Mouse (Mus musculus): ENCODE measurements at regions not wholly inside any gene's neighbourhood (a gene's known extent, or its start where the extent isn't known, plus 50 kb on each side); places are given as distances from the start of the nearest gene placed in this dataset.

GRCm38 (mm10) chr9:63850316-63850693, 92.5 kb upstream of the Smad3 start:
- no peak for DNase-seq (ENCODE audit: low spot score)

- DNase-seq (ENCODE audit: low spot score) = no peak
Observed at GRCm38 (mm10) chr9:63849564-63850315, 91.9 kb upstream of the Smad3 start.

DNA sequence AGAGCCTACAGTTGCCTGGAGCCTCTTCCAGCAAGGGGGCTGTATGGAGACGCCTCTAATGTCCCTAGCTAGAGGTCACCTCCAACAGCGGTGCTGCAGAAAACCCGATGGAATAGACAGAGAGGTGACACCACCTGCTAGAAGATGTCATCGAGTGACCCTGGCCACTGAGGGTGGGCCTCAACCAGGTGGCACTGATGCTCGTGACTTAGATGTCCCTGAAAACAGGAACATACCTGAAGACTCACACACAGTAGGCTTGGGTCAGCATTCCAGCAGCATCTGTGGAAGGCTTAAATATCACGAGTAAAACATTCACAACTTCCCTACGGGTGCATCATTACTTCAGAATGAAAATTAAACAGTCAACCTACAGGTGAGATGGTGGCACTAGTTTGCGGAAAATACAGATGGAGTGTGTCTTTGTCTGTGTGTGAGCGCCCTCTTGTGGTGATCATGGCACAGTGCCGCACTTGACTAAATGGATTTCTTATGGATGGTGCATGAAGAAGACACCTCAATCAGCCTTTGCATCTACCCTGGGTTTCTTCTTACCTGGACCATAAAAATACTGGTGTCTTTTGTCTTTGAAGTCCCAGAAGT, 86.2 kb upstream of the Smad3 start:
- no peak for DNase-seq (ENCODE audit: low spot score)

DNA sequence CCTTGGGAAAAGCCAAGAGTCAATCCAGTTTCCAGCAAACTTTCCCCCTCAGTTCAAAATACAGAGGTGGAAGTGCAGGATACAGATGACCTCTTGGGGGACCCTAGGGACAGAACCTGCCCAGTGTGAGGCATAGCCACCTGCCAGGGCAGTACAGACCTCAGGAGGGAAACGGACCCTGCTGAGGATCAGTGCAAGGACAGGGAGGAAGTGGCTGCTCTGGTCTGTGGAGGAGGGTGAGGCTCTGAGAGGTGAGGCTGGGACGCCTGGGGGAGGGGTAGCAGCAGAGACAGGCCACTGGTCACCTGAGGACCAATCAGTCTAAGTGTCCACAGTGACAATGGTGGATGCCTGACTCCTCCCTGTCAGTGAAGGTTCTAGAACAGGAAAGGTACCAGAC, 85.6 kb upstream of the Smad3 start:
- no peak for DNase-seq (ENCODE audit: low spot score)

DNA sequence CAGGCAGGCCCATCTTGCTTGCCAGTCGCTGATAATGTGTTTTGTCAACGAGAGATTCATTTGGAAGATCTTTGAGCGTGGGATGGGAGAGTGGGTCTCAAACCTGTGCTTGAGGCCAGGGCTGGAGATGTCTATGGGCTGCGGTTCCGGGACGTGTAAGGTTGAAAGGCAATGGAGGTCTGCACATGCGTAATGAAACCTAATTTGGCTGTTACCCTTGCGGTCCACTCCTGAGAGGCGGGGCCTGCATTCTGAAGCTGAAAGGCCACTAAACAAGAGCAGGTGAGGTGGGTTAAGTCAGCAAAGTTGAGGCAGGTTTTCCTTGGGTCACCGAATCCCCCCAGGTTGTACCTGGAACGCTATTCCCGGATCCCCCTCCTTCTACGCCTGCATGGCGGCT, 83.3 kb upstream of the Smad3 start:
- no peak for DNase-seq (ENCODE audit: low spot score)

GRCm38 (mm10) chr9:63838996-63839772, 81.4 kb upstream of the Smad3 start:
- no peak for DNase-seq (ENCODE audit: low spot score)

- DNase-seq (ENCODE audit: low spot score) = no peak
Observed at GRCm38 (mm10) chr9:63837552-63837951, 79.8 kb upstream of the Smad3 start.

DNA sequence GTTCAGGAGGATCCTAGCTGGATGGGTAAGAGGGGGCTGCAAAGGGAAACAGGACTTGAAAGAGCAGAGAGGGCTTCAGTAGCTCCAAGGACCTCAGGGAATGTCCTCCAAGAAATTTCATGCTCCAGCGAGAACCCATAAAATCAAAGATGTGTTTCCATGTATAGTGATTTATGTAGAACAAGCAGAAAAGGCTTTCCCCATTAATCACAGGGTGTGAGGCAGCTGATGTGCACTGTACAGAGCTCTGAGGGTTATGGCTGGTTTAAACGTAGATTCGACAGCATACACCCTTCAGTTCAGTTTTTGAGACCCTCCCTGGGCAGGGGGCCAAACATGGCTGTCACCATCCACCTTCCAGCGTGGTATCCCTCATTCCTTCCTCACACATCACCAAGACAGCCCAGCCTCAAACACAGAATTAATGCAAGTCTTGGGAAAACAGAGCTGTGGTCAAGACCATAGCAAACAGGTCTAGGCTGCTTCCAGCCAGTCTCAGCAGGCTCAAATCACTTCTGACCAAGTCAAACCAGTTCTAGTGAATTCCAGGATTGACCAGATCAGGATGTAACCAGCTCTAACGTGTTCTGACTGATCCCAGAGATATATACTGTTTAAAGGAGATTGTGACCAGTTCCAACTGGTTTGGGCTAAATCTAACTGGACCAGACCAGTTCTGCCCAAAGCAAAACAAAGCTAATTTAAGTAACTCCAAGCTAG, 78.9 kb upstream of the Smad3 start:
- no peak for DNase-seq (ENCODE audit: low spot score)

GRCm38 (mm10) chr9:63836036-63836435, 78.2 kb upstream of the Smad3 start:
- no peak for DNase-seq (ENCODE audit: low spot score)

- no peak for DNase-seq (ENCODE audit: low spot score)
Observed at GRCm38 (mm10) chr9:63834416-63834815, 76.6 kb upstream of the Smad3 start.

DNA sequence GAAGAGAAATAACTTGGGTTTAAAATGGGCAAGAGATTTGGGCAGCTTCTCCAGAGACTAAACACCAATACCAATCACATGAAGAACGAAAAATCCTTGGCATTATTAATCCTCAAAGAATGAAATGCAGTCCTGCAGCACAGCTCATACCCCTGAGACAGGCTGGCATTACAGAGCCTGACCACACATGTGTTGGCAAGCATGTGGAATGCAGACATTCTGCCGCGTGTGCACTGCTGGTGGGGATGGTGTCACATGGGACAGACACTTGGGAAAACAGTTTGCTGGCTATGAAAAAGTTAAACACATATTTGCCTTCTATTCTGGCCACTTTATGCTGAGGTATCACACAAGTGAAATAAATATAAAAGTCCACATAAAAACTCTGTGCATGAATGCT, 60.4 kb upstream of the Smad3 start:
- DNase-seq (ENCODE audit: low spot score) = no peak

GRCm38 (mm10) chr9:63816540-63816939, 58.7 kb upstream of the Smad3 start:
- no peak for DNase-seq (ENCODE audit: low spot score)

DNA sequence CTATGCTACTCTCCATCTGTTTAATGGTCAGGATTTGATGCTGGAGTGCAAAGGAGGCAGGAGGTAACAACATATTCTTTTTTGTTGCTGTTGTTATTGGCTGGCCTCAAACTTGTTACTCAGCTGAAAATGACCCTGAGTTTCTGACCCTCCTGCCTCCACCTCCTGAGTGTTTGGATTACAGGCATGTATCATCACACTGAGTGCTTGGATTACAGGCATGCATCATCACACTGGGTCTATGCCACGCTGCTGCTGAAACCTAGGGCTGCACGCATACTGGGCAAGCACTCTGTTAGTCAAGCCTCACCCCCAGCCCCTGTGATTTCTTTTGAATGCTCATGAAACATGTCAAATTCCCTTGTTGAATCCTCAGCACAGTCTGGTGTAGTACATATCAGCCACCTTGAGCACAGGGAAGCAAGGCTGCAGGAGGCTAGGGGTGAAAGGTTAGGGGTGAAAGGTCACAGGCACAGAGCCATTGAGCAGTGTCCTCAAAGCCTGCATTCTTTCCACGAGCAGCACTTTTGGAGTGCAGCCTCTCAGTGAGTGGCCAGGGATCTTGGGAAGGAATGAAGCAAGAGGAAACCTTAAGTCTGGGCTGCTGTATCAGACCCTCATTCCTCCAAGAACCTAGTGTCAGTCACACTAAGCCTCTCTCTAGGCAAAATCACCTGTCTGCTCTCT, 52.2 kb upstream of the Smad3 start:
- no peak for DNase-seq (ENCODE audit: low spot score)

All from ovary, adult 18-20 months (tissue).